Mouse (Mus musculus): ENCODE results near the gene Fzd1.

GRCm38 (mm10) chr5:4801971-4802370 lies 44.1 kb upstream of the Fzd1 start:
- TF ChIP-seq E2F4 (IDR thresholded peaks at IDR 0.05; ENCODE audit: insufficient read depth), result no peak
- TF ChIP-seq POLR2A (IDR thresholded peaks at IDR 0.05; ENCODE audit: insufficient read length, low read depth), result no peak
- no peak for TF ChIP-seq TCF3 (IDR thresholded peaks at IDR 0.05; ENCODE audit: insufficient read length, low read depth)
- no peak for TF ChIP-seq MAX (IDR thresholded peaks at IDR 0.05; ENCODE audit: low read depth)
- TF ChIP-seq TCF12 (IDR thresholded peaks at IDR 0.05; ENCODE audit: insufficient read depth, poor library complexity, severe bottlenecking), result no peak
- no peak for TF ChIP-seq POLR2AphosphoS2 (IDR thresholded peaks at IDR 0.05; ENCODE audit: insufficient read length, low read depth)
- TF ChIP-seq CEBPB (IDR thresholded peaks at IDR 0.05; ENCODE audit: insufficient read depth, poor library complexity, severe bottlenecking), result no peak
- TF ChIP-seq MYOD1 (IDR thresholded peaks at IDR 0.05; ENCODE audit: control insufficient read depth in 1 of 3, insufficient read length in 2 of 3, low read depth in 2 of 3), result no peak
- TF ChIP-seq USF1 (IDR thresholded peaks at IDR 0.05; ENCODE audit: low read depth), result no peak
